Mouse (Mus musculus) gastrocnemius, adult 2 months (tissue): ENCODE results near the gene Lamp1. TPM values are rescaled to one million over a fixed set of nuclear protein-coding genes. Genes with fewer than 3 reads are reported as not detected.
A peak's percentile ranks its signal among the peaks of the same experiment; 100 is the strongest.

Experiments
- DNase-seq: peaks from one replicate; pipeline ENCODE4 v3.0.0; 2022
- H3K27ac ChIP-seq: fragments of 200-600 bp; 2 replicates; pipeline ENCODE4 v1.8.1; 2022; ENCODE audit warnings: mild to moderate bottlenecking
- H3K4me3 ChIP-seq: fragments of 200-600 bp; 2 replicates; pipeline ENCODE4 v1.8.1; 2022; ENCODE audit warnings: mild to moderate bottlenecking, moderate library complexity
- CTCF ChIP-seq: fragments of 200-600 bp; IDR thresholded peaks from 2 replicates; pipeline ENCODE4 v1.8.1; 2022; ENCODE audit warnings: antibody characterized with exemption, mild to moderate bottlenecking, moderate library complexity
- intact Hi-C: fragments of 180-260 bp; cut with DNase I; formaldehyde crosslinking; loops from one replicate; pipeline ENCODE4 v1.15.1; 2025
- total RNA-seq, 2 experiments: library from RNA; stranded (reverse); gene quantifications; 2 replicates each; pipeline ENCODE4 v1.2.3; 2021

Gene Lamp1
- total RNA-seq, 2 experiments from 2014 or later: 378 to 400 TPM

DNA sequence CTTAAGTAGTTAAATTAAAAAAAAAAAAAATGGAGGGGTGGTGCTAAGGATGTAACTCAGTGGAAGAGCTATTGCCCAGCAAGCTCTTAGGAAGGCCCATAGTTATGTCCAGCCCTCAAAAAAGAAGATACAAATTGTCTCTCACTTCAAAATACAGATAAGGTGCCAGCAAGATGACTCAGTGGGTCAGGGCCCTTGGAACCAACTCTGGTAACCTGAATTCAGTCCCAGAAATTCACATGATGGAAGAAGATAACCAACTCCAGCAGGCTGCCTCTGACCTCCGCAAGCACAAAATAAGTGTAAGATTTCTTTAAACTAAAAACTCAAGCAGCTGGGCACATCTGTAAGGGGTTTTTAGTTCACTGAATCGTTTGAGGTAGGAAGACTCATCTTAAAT, 10.5 kb upstream of the Lamp1 start:
- peak overlapping the region; percentile 24 for H3K4me3 ChIP-seq
- no peak for DNase-seq
- peak overlapping the region; percentile 90 for H3K27ac ChIP-seq
- intact Hi-C loops: loop anchor here (5.0 kb wide), 1 partner anchor 41 kb away; the partner anchor contains the start of genes Cul4a and Pcid2
- no peak for TF ChIP-seq CTCF

DNA sequence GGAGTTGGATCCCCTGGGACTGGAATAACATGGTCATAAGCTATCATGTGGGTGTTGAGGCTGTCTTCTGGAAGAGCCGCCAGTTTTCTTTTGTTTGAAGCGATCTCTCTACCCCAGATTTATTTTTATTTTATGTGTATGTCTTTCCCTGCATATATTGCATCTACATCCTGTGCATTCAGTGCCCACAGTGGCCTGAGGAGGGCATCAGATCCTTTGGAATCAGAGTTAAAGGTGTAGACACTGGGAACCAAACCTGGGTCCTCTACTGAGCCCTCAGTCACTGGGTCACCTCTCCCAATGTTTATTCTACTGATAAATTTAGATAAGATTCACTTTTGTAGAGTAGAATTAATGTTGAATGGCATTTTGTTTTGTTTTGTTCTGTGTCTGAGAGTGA, 9.7 kb upstream of the Lamp1 start:
- intact Hi-C loops: loop anchor here (1.0 to 5.0 kb wide), 2 partner anchors 42 to 65 kb away; partner anchors contain the start of genes Cul4a and Pcid2
- Histone ChIP-seq H3K4me3 (peak overlapping the region; percentile 25), H3K27ac (peak overlapping the region; percentile 90)
- no peak for DNase-seq
- peak; percentile 41 for TF ChIP-seq CTCF

DNA sequence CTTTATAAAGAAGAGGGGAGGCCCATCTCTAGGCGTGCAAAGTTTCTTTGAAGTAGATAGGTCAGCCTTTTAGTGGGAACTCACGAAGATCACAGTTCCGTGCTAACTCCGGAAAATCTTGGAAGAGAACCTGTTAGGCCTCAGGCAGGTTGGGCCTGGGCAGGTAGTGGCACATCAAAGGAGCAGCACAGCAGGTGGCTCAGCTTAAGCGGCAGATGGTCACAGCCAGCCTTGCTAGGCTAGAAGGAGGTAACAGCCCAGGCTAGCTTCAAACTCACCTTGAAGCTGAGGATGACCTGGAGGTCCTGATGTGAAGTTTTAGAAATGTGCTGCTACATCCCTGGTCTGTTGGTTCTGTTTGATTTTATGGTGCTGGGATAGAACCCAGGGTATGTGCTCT, 9.1 kb upstream of the Lamp1 start:
- DNase-seq: no peak
- Histone ChIP-seq H3K27ac (peak overlapping the region; percentile 90), H3K4me3 (no peak overlapping the region)
- intact Hi-C loops: loop anchor here (1.0 to 5.0 kb wide), 3 partner anchors 43 to 103 kb away; partner anchors contain the start of genes Cul4a and Pcid2
- TF ChIP-seq CTCF: no peak

DNA sequence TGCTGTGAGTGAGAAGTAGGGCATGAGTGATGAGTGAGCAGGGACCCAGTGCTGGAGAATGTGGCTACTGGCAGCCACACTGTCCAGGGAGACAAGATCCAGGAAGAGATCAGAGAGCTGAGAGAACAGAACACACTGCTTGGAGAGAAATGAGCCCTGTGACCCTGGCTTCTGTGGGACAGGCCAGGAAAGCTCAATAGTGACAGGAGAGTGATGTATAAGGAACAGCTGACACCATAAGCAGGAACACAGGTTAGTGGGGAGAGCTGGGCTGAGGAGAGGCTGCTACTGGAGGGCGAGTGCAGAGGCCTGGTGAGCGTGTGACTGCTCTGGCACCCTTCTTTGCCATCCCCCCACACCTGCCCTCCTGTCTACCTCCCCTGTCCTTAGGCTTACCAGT, 8.0 kb upstream of the Lamp1 start:
- no peak for TF ChIP-seq CTCF
- no peak overlapping the region for H3K4me3 ChIP-seq
- peak; percentile 70 for DNase-seq
- intact Hi-C loops: loop anchor here (2.0 kb wide), 1 partner anchor 102 kb away; no protein-coding TSS in a partner anchor
- peak overlapping the region; percentile 90 for H3K27ac ChIP-seq

DNA sequence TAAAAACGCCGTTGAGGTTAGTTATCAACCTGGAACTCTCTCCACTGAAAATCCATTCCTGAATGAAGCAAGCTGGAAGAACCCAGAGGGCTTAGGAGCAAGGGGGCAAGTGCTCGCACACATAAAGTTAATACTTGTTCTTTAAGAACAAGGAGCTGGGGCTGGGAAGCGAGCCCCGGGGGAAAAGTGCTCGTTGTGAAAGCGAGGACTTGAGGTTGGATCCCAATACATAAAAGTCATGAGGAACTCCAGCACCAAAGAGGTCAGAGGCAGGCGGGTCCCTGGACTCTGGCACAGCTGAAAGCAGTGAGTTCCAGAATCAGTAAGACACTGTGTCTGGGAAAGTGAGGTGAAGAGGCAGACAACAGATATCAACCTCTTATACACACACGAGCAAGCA, 4.9 kb upstream of the Lamp1 start:
- Histone ChIP-seq H3K4me3 (no peak overlapping the region), H3K27ac (peak overlapping the region; percentile 99)
- peak; percentile 60 for DNase-seq
- intact Hi-C loops: no loop called here
- no peak for TF ChIP-seq CTCF

DNA sequence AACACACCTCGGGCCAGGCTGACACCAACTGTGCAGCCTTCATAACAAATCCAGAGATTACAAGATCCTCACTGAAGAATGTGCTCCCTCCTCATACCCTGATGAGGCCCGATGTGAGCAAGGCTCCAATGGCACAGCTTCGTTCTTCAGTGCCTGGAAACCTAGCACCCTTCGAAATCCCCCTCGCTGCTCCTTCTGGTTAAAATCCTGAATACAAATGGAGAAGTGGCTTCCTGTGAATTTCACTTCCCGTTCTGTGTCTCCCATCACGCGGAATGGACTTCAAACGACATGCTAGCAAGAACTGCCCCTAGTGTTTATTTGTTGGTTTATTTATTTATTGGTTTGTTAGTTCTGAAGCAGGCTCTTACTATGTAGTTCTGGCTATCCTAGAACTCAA, 3.6 kb upstream of the Lamp1 start:
- Histone ChIP-seq H3K4me3 (no peak overlapping the region; the same call in 1 of the 2 replicates), H3K27ac (peak overlapping the region; percentile 99)
- TF ChIP-seq CTCF: no peak
- intact Hi-C loops: no loop called here
- DNase-seq: no peak

DNA sequence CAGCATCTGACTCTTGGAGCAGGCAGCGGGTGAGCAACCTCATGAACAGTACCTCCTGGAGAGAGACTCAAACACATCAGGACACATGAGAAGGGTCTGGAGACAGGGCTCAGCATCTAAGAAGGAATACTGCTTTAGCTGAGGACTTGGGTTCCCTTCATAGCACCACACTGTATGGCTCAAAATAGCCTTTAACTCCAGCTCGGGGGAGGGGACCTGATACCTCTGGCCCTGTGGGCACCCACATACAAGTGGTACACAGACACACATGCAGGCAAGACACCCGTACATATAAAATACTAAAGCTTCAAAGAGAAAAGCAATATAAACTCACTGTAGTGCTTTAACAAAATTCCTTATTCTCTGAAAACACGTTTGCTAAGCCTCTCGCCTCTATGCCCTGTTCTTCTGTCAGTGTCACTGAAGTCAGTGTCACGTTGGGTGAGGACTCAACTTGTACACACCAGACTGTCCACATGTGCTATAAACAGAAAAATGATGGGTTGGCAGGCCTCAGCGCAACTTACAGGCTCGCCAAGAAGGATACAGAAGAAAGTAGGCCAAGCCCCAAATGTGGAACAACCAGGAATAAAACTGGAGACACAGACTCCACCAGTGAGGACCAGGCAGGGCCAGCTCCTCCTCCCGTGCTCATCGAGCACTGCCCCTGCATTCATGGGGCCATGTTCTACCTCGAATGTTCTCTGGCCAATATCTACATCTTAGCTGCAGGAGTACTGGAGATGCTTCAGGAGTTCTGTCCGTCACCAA, 2.4 kb upstream of the Lamp1 start:
- intact Hi-C loops: no loop called here
- Histone ChIP-seq H3K27ac (peak overlapping the region; percentile 99), H3K4me3 (peak overlapping the region; percentile 19; the same call in 1 of the 2 replicates)
- TF ChIP-seq CTCF: no peak
- peak; percentile 77 for DNase-seq

DNA sequence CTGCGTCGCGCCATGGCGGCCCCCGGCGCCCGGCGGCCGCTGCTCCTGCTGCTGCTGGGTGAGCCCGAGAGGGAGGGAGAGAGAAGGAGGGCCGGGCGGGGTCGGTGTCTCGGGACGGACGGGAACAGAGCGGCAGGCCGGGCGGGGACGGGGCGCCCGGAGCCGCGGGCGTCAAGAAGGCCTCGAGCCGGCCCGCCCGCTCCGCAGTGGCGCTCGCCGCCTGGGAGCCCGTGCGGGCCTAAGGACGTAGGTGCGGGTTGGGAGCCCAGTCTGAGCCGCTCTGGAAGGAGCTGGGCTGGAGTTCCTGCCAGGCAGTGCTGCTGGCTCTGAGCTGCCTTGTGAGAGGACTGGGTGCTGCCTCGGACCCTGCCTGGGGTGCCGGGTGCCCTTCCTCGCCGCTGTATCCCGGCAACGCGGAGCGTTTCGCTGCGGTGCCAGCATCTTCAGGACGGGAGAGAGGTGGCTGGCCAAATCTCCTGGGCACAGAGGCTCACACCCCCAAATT, 468 bp downstream of the Lamp1 start:
- H3K27ac ChIP-seq: peak overlapping the region; percentile 99
- DNase-seq: no peak
- H3K4me3 ChIP-seq: peak overlapping the region; percentile 100
- intact Hi-C loops: loop anchor here (2.0 kb wide), 1 partner anchor 49 kb away; no protein-coding TSS in a partner anchor
- no peak for TF ChIP-seq CTCF

DNA sequence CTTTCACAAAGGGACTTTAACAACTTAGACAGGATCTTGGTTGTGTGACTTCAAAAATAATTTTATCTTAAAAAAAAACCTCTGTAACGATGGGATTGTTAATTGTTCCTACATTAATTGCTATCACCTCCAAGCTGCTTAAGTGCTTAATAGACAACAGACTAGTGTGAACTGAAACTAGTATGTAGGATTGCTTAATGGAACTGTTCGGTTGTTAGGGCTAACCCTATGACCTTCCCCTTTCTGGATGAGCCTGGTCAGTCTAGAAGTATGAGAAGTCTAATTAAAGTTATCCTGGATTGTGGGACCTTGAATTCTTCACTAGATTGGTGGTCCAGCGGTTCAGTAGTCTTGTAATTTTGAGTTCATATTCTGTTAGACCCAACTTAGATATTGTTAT, 1.7 kb downstream of the Lamp1 start:
- no peak for DNase-seq
- no peak for TF ChIP-seq CTCF
- Histone ChIP-seq H3K27ac (peak overlapping the region; percentile 99), H3K4me3 (peak overlapping the region; percentile 100)
- intact Hi-C loops: no loop called here

DNA sequence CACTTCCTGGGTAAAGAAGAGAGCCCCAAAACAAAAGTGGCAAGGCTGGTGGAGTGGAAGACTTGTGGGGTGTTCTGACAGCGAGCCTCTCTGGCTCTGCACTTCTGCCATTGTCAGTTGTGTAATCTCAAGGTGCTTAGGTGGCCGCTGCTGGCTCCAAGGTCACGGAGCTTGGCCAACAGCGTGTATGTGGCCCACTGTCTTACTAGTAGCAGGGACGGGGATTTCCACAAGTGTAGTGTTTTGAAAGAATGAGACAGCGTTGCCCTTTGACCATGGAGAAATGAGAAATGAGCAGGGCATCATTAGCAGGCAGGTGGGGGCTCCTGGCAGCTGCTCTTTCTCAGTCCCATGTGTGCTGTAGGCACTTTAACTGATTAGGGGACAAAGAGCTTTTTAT, 3.1 kb downstream of the Lamp1 start:
- H3K4me3 ChIP-seq: peak overlapping the region; percentile 37
- DNase-seq: peak; percentile 53
- no peak for TF ChIP-seq CTCF
- H3K27ac ChIP-seq: peak overlapping the region; percentile 99
- intact Hi-C loops: no loop called here

DNA sequence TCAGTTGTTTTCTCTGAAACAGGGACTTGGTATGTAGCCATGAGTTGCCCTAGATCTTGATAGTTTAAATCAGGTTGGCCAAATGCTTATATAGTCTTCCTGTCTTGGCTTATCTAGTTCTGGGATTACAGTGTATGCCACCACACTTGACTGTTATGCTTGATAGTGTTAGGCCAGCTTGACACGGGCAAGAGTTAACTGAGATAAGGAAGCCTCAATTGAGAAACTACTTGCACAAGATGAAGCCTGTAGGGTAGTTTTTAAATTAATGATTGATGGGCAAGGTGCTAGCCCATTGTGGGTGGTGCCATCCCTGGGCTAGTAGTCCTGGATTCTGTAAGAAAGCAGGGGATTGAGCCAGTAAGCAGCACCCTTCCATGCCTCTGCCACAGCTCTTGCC, 4.6 kb downstream of the Lamp1 start:
- no peak for DNase-seq
- no peak for TF ChIP-seq CTCF
- Histone ChIP-seq H3K4me3 (peak overlapping the region; percentile 29), H3K27ac (peak overlapping the region; percentile 99)
- intact Hi-C loops: no loop called here

DNA sequence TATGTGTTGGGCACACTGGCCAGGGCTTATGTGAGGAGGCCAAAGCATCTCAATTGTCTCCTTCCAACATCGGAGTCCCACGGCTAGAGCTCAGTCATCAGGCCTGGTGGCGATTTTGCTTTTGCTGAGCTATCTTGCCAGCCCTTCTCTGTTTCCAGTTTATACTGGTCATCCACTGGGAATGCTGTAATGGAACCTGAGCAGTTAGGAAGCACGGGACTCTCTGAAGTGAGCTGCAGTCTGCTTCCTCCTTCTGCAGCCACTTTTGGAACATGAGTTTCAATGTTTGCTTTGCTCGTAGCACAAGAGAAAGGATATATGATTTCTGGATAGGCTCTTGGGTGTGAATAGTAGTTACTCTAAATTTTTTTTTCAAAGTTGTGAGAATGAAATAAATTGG, 5.4 kb downstream of the Lamp1 start:
- Histone ChIP-seq H3K27ac (peak overlapping the region; percentile 99), H3K4me3 (peak overlapping the region; percentile 20)
- DNase-seq: peak; percentile 49
- TF ChIP-seq CTCF: no peak
- intact Hi-C loops: no loop called here

DNA sequence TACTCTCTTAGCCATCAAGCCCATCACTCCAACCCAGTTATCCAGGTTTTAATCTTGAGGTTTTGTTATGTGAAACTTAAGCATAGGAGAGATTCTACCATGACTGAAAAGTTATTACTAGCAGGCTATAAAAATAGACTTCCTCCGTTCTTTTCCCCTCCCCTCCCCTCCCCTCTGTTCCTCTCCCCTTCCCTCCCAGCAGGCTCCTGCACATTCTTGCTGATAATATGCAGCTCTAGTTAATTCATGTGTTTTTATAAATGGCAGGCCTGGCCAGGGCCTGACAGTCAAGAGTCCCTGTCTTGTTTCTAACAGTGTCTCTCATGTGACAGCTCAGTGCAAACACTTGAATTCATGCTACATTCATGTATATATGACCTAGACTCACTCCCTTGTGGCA, 11.5 kb downstream of the Lamp1 start:
- peak overlapping the region; percentile 73 for H3K27ac ChIP-seq
- H3K4me3 ChIP-seq: no peak overlapping the region
- DNase-seq: no peak
- intact Hi-C loops: loop anchor here (2.0 kb wide), 1 partner anchor 38 kb away; no protein-coding TSS in a partner anchor
- no peak for TF ChIP-seq CTCF

DNA sequence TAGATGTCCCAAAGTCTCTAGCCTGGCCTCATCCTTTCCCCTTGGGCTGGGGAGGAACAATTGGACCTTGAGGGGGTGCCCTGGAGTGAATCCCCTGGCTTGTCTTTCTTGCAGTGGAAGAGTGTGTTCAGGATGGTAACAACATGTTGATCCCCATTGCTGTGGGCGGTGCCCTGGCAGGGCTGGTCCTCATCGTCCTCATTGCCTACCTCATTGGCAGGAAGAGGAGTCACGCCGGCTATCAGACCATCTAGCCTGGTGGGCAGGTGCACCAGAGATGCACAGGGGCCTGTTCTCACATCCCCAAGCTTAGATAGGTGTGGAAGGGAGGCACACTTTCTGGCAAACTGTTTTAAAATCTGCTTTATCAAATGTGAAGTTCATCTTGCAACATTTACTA, 15.3 kb downstream of the Lamp1 start:
- no peak overlapping the region for H3K4me3 ChIP-seq
- no peak for TF ChIP-seq CTCF
- H3K27ac ChIP-seq: no peak overlapping the region
- DNase-seq: no peak
- intact Hi-C loops: no loop called here
